Mouse (Mus musculus): ENCODE measurements around the gene Dcaf8. TPM values are rescaled to one million over a fixed set of nuclear protein-coding genes. Genes with fewer than 3 reads are reported as not detected.

Dcaf8 gene
- 4.1 and 4.3 TPM in 2 replicates for polyA plus RNA-seq (2012)

- H3K9me3 ChIP-seq (ENCODE audit: control insufficient read depth, low read length): no peaks in the 10 kb centered on the region
- H3K36me3 ChIP-seq (ENCODE audit: control insufficient read depth): peaks cover 37% of the 10 kb centered on the region
- H3K4me1 ChIP-seq (ENCODE audit: control insufficient read depth): peaks cover 41% of the 10 kb centered on the region
- TF ChIP-seq GATA1 (IDR thresholded peaks at IDR 0.05; ENCODE audit: low read length): no peak
- no peak for TF ChIP-seq TAL1 (IDR thresholded peaks at IDR 0.05; ENCODE audit: low read length)
- H3K27me3 ChIP-seq (ENCODE audit: control insufficient read depth): no peaks in the 10 kb centered on the region
- peak within 1 kb of the TSS; percentile 100 for H3K4me3 ChIP-seq (replicated peaks)
Observed at GRCm38 (mm10) chr1:172147835-172148278, at the start of gene Dcaf8. Gene Dcaf8 (plus strand): TSS chr1:172148084.

GRCm38 (mm10) chr1:172099325-172100033 lies 48.4 kb upstream of the Dcaf8 start:
- Histone ChIP-seq H3K36me3 (ENCODE audit: control insufficient read depth) (peaks cover 77% of the 10 kb centered on the region), H3K9me3 (ENCODE audit: control insufficient read depth, low read length) (no peaks in the 10 kb centered on the region), H3K4me1 (ENCODE audit: control insufficient read depth) (no peaks in the 10 kb centered on the region), H3K27me3 (ENCODE audit: control insufficient read depth) (no peaks in the 10 kb centered on the region), H3K4me3 (replicated peaks) (no peak overlapping the region)
- TF ChIP-seq TAL1 (IDR thresholded peaks at IDR 0.05; ENCODE audit: low read length): no peak
- no peak for TF ChIP-seq GATA1 (IDR thresholded peaks at IDR 0.05; ENCODE audit: low read length)

- peaks cover 88% of the 10 kb centered on the region for H3K36me3 ChIP-seq (ENCODE audit: control insufficient read depth)
- H3K4me1 ChIP-seq (ENCODE audit: control insufficient read depth): no peaks in the 10 kb centered on the region
- H3K4me3 ChIP-seq (replicated peaks): no peak overlapping the region
- TF ChIP-seq TAL1 (IDR thresholded peaks at IDR 0.05; ENCODE audit: low read length) (no peak), GATA1 (IDR thresholded peaks at IDR 0.05; ENCODE audit: low read length) (no peak)
- no peaks in the 10 kb centered on the region for H3K9me3 ChIP-seq (ENCODE audit: control insufficient read depth, low read length)
- H3K27me3 ChIP-seq (ENCODE audit: control insufficient read depth): no peaks in the 10 kb centered on the region
Observed at GRCm38 (mm10) chr1:172103619-172104018, 44.3 kb upstream of the Dcaf8 start.

GRCm38 (mm10) chr1:172105101-172105500 lies 42.8 kb upstream of the Dcaf8 start:
- Histone ChIP-seq H3K27me3 (ENCODE audit: control insufficient read depth) (no peaks in the 10 kb centered on the region), H3K9me3 (ENCODE audit: control insufficient read depth, low read length) (no peaks in the 10 kb centered on the region), H3K36me3 (ENCODE audit: control insufficient read depth) (peaks cover 94% of the 10 kb centered on the region), H3K4me1 (ENCODE audit: control insufficient read depth) (no peaks in the 10 kb centered on the region), H3K4me3 (replicated peaks) (no peak overlapping the region)
- no peak for TF ChIP-seq TAL1 (IDR thresholded peaks at IDR 0.05; ENCODE audit: low read length)
- no peak for TF ChIP-seq GATA1 (IDR thresholded peaks at IDR 0.05; ENCODE audit: low read length)

- H3K36me3 ChIP-seq (ENCODE audit: control insufficient read depth): peaks cover 96% of the 10 kb centered on the region
- no peaks in the 10 kb centered on the region for H3K4me1 ChIP-seq (ENCODE audit: control insufficient read depth)
- no peak overlapping the region for H3K4me3 ChIP-seq (replicated peaks)
- no peaks in the 10 kb centered on the region for H3K27me3 ChIP-seq (ENCODE audit: control insufficient read depth)
- TF ChIP-seq GATA1 (IDR thresholded peaks at IDR 0.05; ENCODE audit: low read length) (no peak), TAL1 (IDR thresholded peaks at IDR 0.05; ENCODE audit: low read length) (no peak)
- no peaks in the 10 kb centered on the region for H3K9me3 ChIP-seq (ENCODE audit: control insufficient read depth, low read length)
Observed at GRCm38 (mm10) chr1:172107777-172108477, 40.0 kb upstream of the Dcaf8 start.

GRCm38 (mm10) chr1:172116948-172117347 lies 30.9 kb upstream of the Dcaf8 start:
- Histone ChIP-seq H3K27me3 (ENCODE audit: control insufficient read depth) (no peaks in the 10 kb centered on the region), H3K9me3 (ENCODE audit: control insufficient read depth, low read length) (no peaks in the 10 kb centered on the region), H3K4me1 (ENCODE audit: control insufficient read depth) (no peaks in the 10 kb centered on the region), H3K4me3 (replicated peaks) (no peak overlapping the region), H3K36me3 (ENCODE audit: control insufficient read depth) (peaks cover 98% of the 10 kb centered on the region)
- TF ChIP-seq GATA1 (IDR thresholded peaks at IDR 0.05; ENCODE audit: low read length): no peak
- no peak for TF ChIP-seq TAL1 (IDR thresholded peaks at IDR 0.05; ENCODE audit: low read length)

GRCm38 (mm10) chr1:172119100-172119499 lies 28.8 kb upstream of the Dcaf8 start:
- no peak for TF ChIP-seq GATA1 (IDR thresholded peaks at IDR 0.05; ENCODE audit: low read length)
- TF ChIP-seq TAL1 (IDR thresholded peaks at IDR 0.05; ENCODE audit: low read length): no peak
- Histone ChIP-seq H3K9me3 (ENCODE audit: control insufficient read depth, low read length) (no peaks in the 10 kb centered on the region), H3K27me3 (ENCODE audit: control insufficient read depth) (no peaks in the 10 kb centered on the region), H3K4me1 (ENCODE audit: control insufficient read depth) (no peaks in the 10 kb centered on the region), H3K36me3 (ENCODE audit: control insufficient read depth) (peaks cover 95% of the 10 kb centered on the region), H3K4me3 (replicated peaks) (no peak overlapping the region)

- peaks cover 89% of the 10 kb centered on the region for H3K36me3 ChIP-seq (ENCODE audit: control insufficient read depth)
Observed at GRCm38 (mm10) chr1:172119720-172120119, 28.2 kb upstream of the Dcaf8 start.

GRCm38 (mm10) chr1:172122671-172123070 lies 25.2 kb upstream of the Dcaf8 start:
- Histone ChIP-seq H3K27me3 (ENCODE audit: control insufficient read depth) (no peaks in the 10 kb centered on the region), H3K36me3 (ENCODE audit: control insufficient read depth) (peaks cover 60% of the 10 kb centered on the region), H3K4me3 (replicated peaks) (no peak overlapping the region), H3K4me1 (ENCODE audit: control insufficient read depth) (peaks cover 12% of the 10 kb centered on the region), H3K9me3 (ENCODE audit: control insufficient read depth, low read length) (no peaks in the 10 kb centered on the region)
- TF ChIP-seq GATA1 (IDR thresholded peaks at IDR 0.05; ENCODE audit: low read length) (no peak), TAL1 (IDR thresholded peaks at IDR 0.05; ENCODE audit: low read length) (no peak)

More at GRCm38 (mm10) chr1:172119720-172120119, 28.2 kb upstream of the Dcaf8 start:
- H3K9me3 ChIP-seq (ENCODE audit: control insufficient read depth, low read length): no peaks in the 10 kb centered on the region
- H3K4me1 ChIP-seq (ENCODE audit: control insufficient read depth): no peaks in the 10 kb centered on the region
- no peaks in the 10 kb centered on the region for H3K27me3 ChIP-seq (ENCODE audit: control insufficient read depth)
- TF ChIP-seq TAL1 (IDR thresholded peaks at IDR 0.05; ENCODE audit: low read length) (no peak), GATA1 (IDR thresholded peaks at IDR 0.05; ENCODE audit: low read length) (no peak)
- no peak overlapping the region for H3K4me3 ChIP-seq (replicated peaks)

Measured in erythroblast, embryonic 14.5 days (primary cell).